Mouse (Mus musculus) lung, adult 2 months (tissue): ENCODE measurements around the gene Pdlim5.

Experiments used
- CTCF ChIP-seq: fragments of 200-500 bp; IDR thresholded peaks from 2 replicates; pipeline ENCODE4 v1.5.1; 2011; ENCODE audit warnings: mild to moderate bottlenecking, low read length, control low read depth; ENCODE audit not compliant: insufficient read depth
- POLR2A ChIP-seq: fragments of 200-500 bp; IDR thresholded peaks from 2 replicates; pipeline ENCODE4 v1.6.1; 2011; ENCODE audit warnings: low read depth, mild to moderate bottlenecking, control low read depth, low read length, borderline replicate concordance; ENCODE audit errors: extremely low read depth

DNA sequence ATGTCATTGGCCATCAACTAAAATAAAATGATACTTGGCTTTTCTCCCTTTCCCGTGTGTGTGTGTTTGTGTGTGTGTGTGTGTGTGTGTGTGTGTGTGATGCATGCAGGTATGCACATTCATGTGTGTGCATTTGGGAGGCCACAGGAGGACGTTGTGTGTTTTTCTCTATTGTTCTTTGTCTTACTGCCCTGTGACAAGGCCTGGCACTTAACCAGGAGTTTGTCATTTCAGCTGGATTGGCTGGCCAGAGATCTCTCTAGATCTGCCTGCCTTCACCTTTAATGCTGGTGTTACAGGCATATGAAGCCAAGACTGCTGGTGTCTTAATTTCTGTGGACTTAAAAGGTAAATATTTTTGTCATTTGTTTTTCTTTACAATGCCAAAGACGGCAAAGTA, 22.5 kb upstream of the Pdlim5 start:
- TF ChIP-seq POLR2A (no peak), CTCF (no peak)
